Mouse (Mus musculus): Measurements from ENCODE around the gene Cpne1.

DNA sequence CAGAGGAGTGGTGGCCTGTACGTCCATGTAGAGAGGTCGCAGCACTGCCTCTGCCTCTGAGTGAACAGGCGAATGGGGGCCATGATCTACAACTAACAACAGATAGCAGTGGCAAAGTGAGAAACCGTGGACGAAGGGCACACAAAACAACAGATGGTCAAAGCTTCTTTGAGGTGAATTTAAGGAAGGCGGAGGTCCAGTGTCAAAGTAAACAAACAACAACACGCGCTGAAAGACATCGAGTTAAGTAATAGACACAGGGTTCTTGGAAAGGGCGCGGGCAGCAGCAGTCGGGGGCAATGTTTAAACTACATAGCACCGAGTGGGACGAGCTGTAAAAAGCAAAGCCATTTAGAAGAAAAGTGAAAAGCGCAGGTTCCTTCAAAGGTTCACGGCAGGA, 31.6 kb upstream of the Cpne1 start:
- TF ChIP-seq POLR2A (IDR thresholded peaks at IDR 0.05; ENCODE audit: borderline replicate concordance, low read depth, low read length) (no peak), CTCF (IDR thresholded peaks at IDR 0.05; ENCODE audit: low read depth, low read length) (no peak)
